Mouse (Mus musculus): ENCODE data around the gene Kcnma1. TPM values are rescaled to one million over a fixed set of nuclear protein-coding genes. Genes with fewer than 3 reads are reported as not detected.

The Kcnma1 gene
- total and polyA plus RNA-seq, 3 experiments: not detected

DNA sequence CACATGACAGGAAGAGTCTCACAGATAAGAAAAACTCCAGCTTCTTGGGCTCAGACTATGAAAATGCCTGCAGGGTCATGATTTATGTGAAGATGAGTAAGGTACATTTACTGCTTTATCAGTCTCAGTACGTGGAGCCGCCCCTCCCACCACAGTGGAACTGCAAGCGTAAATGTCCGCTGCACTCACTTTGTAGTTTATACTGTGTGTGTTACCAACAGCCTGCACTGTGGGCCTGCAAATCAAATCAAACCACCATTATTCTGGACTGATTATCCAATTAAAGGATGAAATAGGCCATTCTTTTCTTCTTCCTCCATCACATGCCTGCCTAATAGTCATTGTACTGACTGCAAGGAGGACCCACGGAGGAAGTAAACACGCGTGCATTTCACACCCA lies 449.8 kb downstream of the Kcnma1 start:
- no peaks in the 10 kb centered on the region for H3K79me2 ChIP-seq (ENCODE audit: control insufficient read depth, insufficient read depth, low read length, poor library complexity)
- no peaks in the 10 kb centered on the region for H3K4me1 ChIP-seq (ENCODE audit: control insufficient read depth in 1 of 2, insufficient read depth in 2 of 2, low read length in 2 of 2)
- no peak for TF ChIP-seq NELFE (IDR thresholded peaks at IDR 0.05; ENCODE audit: low read depth, low read length)
- TF ChIP-seq POLR2AphosphoS2 (IDR thresholded peaks at IDR 0.05; ENCODE audit: low read length): no peak
- TF ChIP-seq KAT2A (conservative IDR thresholded peaks at IDR 0.05; ENCODE audit: low read depth, low read length): no peak
- no peak for TF ChIP-seq POLR2A (IDR thresholded peaks at IDR 0.05; ENCODE audit: control insufficient read depth in 1 of 2, insufficient read depth in 1 of 2, low read depth in 1 of 2, low read length in 2 of 2, poor library complexity in 1 of 2)
- TF ChIP-seq USF2 (IDR thresholded peaks at IDR 0.05; ENCODE audit: borderline replicate concordance in 1 of 2, insufficient read depth in 1 of 2, low read depth in 1 of 2, low read length in 2 of 2): no peak
- TF ChIP-seq JUND (IDR thresholded peaks at IDR 0.05; ENCODE audit: low read depth, low read length): no peak
- no peak for TF ChIP-seq SIN3A (IDR thresholded peaks at IDR 0.05; ENCODE audit: low read length)
- TF ChIP-seq HCFC1 (IDR thresholded peaks at IDR 0.05; ENCODE audit: low read depth, low read length): no peak
- no peak for TF ChIP-seq ELF1 (IDR thresholded peaks at IDR 0.05; ENCODE audit: low read depth, low read length)
- TF ChIP-seq ETS1 (IDR thresholded peaks at IDR 0.05; ENCODE audit: low read depth, low read length): no peak
- no peak for TF ChIP-seq E2F4 (IDR thresholded peaks at IDR 0.05; ENCODE audit: borderline replicate concordance, low read depth, low read length)
- TF ChIP-seq MAX (IDR thresholded peaks at IDR 0.05; ENCODE audit: low read length): no peak
- TF ChIP-seq TBP (IDR thresholded peaks at IDR 0.05; ENCODE audit: low read depth, low read length): no peak
- no peak for TF ChIP-seq NRF1 (IDR thresholded peaks at IDR 0.05; ENCODE audit: insufficient read depth, low read depth, low read length, poor library complexity, severe bottlenecking)
- TF ChIP-seq ZNF384 (IDR thresholded peaks at IDR 0.05; ENCODE audit: low read depth, low read length): no peak
- H3K36me3 ChIP-seq (ENCODE audit: control insufficient read depth in 1 of 2, insufficient read depth in 2 of 2, low read length in 2 of 2): no peaks in the 10 kb centered on the region
- H3K9me3 ChIP-seq (replicated peaks; ENCODE audit: insufficient read depth, low read length): no peaks in the 10 kb centered on the region
- no peaks in the 10 kb centered on the region for H3K27me3 ChIP-seq (ENCODE audit: control insufficient read depth in 1 of 2, insufficient read depth in 2 of 2, low read length in 2 of 2)
- no peak overlapping the region for H3K4me3 ChIP-seq (ENCODE audit: control insufficient read depth in 1 of 2, insufficient read depth in 1 of 2, low read depth in 2 of 2, low read length in 2 of 2)
- no peak for DNase-seq (ENCODE audit: low read depth, low spot score)
- H3K9ac ChIP-seq (ENCODE audit: control insufficient read depth, low read depth, low read length, poor library complexity, severe bottlenecking): no peak overlapping the region
- H3K27ac ChIP-seq (ENCODE audit: control insufficient read depth, low read depth, low read length): no peak overlapping the region

DNA sequence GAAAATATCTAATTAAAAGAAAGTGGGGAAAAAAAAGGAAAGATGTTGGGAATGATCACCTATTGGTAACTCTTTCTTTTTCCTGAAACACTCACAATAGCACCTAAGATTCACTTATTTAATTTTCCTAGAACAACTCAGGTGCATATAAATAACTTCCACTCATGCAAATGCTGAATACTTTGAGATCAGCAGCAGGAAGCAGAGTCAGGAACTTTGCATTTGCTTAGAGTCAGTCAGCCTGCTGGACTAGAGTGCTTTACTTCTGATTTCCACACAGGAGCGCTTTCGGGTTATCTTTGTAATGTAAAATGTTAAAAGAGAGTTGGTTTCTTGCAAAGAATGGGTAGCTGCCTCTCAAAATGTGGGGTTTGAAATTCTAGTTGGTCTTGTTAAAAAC lies 451.1 kb downstream of the Kcnma1 start:
- H3K79me2 ChIP-seq (ENCODE audit: control insufficient read depth, insufficient read depth, low read length, poor library complexity): no peaks in the 10 kb centered on the region
- H3K9me3 ChIP-seq (replicated peaks; ENCODE audit: insufficient read depth, low read length): no peaks in the 10 kb centered on the region
- H3K27me3 ChIP-seq (ENCODE audit: control insufficient read depth in 1 of 2, insufficient read depth in 2 of 2, low read length in 2 of 2): no peaks in the 10 kb centered on the region
- TF ChIP-seq TAL1 (IDR thresholded peaks at IDR 0.05; ENCODE audit: low read length): no peak
- no peak for TF ChIP-seq MYC (IDR thresholded peaks at IDR 0.05; ENCODE audit: low read depth, low read length)
- TF ChIP-seq MAFK (IDR thresholded peaks at IDR 0.05; ENCODE audit: borderline replicate concordance, low read depth, low read length): no peak
- TF ChIP-seq POLR2AphosphoS2 (IDR thresholded peaks at IDR 0.05; ENCODE audit: low read length): no peak
- no peak for TF ChIP-seq ZKSCAN1 (IDR thresholded peaks at IDR 0.05; ENCODE audit: low read depth, low read length)
- no peak for TF ChIP-seq SMC3 (IDR thresholded peaks at IDR 0.05; ENCODE audit: low read depth, low read length)
- TF ChIP-seq EP300 (IDR thresholded peaks at IDR 0.05; ENCODE audit: low read depth in 1 of 2, low read length in 2 of 2): no peak
- TF ChIP-seq JUND (IDR thresholded peaks at IDR 0.05; ENCODE audit: low read depth, low read length): no peak
- TF ChIP-seq RCOR1 (IDR thresholded peaks at IDR 0.05; ENCODE audit: low read depth, low read length): no peak
- no peak for TF ChIP-seq SIN3A (IDR thresholded peaks at IDR 0.05; ENCODE audit: low read length)
- TF ChIP-seq MEF2A (IDR thresholded peaks at IDR 0.05; ENCODE audit: extremely low read depth, insufficient replicate concordance, low read depth, low read length, poor library complexity, severe bottlenecking): no peak
- no peak for TF ChIP-seq MYB (IDR thresholded peaks at IDR 0.05; ENCODE audit: low read depth, low read length)
- TF ChIP-seq UBTF (IDR thresholded peaks at IDR 0.05; ENCODE audit: borderline replicate concordance, insufficient read depth, low read depth, low read length): no peak
- TF ChIP-seq CHD2 (IDR thresholded peaks at IDR 0.05; ENCODE audit: low read length): no peak
- no peak for TF ChIP-seq GABPA (IDR thresholded peaks at IDR 0.05; ENCODE audit: low read depth, low read length)
- TF ChIP-seq ZNF384 (IDR thresholded peaks at IDR 0.05; ENCODE audit: low read depth, low read length): no peak
- DNase-seq (ENCODE audit: low read depth, low spot score): no peak
- no peak overlapping the region for H3K27ac ChIP-seq (ENCODE audit: control insufficient read depth, low read depth, low read length)
- no peak overlapping the region for H3K4me3 ChIP-seq (ENCODE audit: control insufficient read depth in 1 of 2, insufficient read depth in 1 of 2, low read depth in 2 of 2, low read length in 2 of 2)
- H3K36me3 ChIP-seq (ENCODE audit: control insufficient read depth in 1 of 2, insufficient read depth in 2 of 2, low read length in 2 of 2): no peaks in the 10 kb centered on the region
- H3K4me1 ChIP-seq (ENCODE audit: control insufficient read depth in 1 of 2, insufficient read depth in 2 of 2, low read length in 2 of 2): no peaks in the 10 kb centered on the region
- no peak overlapping the region for H3K9ac ChIP-seq (ENCODE audit: control insufficient read depth, low read depth, low read length, poor library complexity, severe bottlenecking)

Measured in MEL (cell line).